Mouse (Mus musculus): ENCODE results near the gene Erc2. TPM values are rescaled to one million over a fixed set of nuclear protein-coding genes. Genes with fewer than 3 reads are reported as not detected.

Erc2 gene
- polyA plus RNA-seq, 1 experiment, result 0.90 TPM

GRCm38 (mm10) chr14:28328512-28328911 lies 706.3 kb downstream of the Erc2 start:
- Histone ChIP-seq H3ac (ENCODE audit: control insufficient read depth, insufficient read length, low read depth) (no peak overlapping the region), H3K36me3 (ENCODE audit: control insufficient read depth, insufficient read depth) (no peaks in the 10 kb centered on the region), H3K27me3 (ENCODE audit: control insufficient read depth, insufficient read depth, insufficient read length) (no peaks in the 10 kb centered on the region), H3K4me3 (ENCODE audit: insufficient read depth, poor library complexity, severe bottlenecking) (no peak overlapping the region), H3K79me3 (ENCODE audit: low read depth) (no peaks in the 10 kb centered on the region), H3K79me2 (ENCODE audit: control insufficient read depth, insufficient read depth) (no peaks in the 10 kb centered on the region)
- TF ChIP-seq MYOG (IDR thresholded peaks at IDR 0.05; ENCODE audit: control insufficient read depth, extremely low read depth, insufficient read length), result no peak
- no peak for TF ChIP-seq MYOD1 (IDR thresholded peaks at IDR 0.05; ENCODE audit: control insufficient read depth, insufficient read length, low read depth)
- no peak for TF ChIP-seq USF1 (IDR thresholded peaks at IDR 0.05; ENCODE audit: low read depth)

GRCm38 (mm10) chr14:28331108-28331507 lies 708.9 kb downstream of the Erc2 start:
- H3K27me3 ChIP-seq (ENCODE audit: control insufficient read depth, insufficient read depth, insufficient read length), result no peaks in the 10 kb centered on the region
- TF ChIP-seq MAX (IDR thresholded peaks at IDR 0.05) (no peak), CTCF (IDR thresholded peaks at IDR 0.05; ENCODE audit: control insufficient read depth, insufficient read depth, insufficient read length) (no peak), MYOG (IDR thresholded peaks at IDR 0.05; ENCODE audit: control insufficient read depth, extremely low read depth, insufficient read length) (no peak), FOSL1 (IDR thresholded peaks at IDR 0.05; ENCODE audit: insufficient read depth, low read length, poor library complexity, severe bottlenecking) (no peak), MYOD1 (IDR thresholded peaks at IDR 0.05; ENCODE audit: control insufficient read depth, insufficient read length, low read depth) (no peak), CEBPB (IDR thresholded peaks at IDR 0.05; ENCODE audit: low read depth) (no peak)
- no peak overlapping the region for H3K4me3 ChIP-seq (ENCODE audit: insufficient read depth, poor library complexity, severe bottlenecking)
- H3K36me3 ChIP-seq (ENCODE audit: control insufficient read depth, insufficient read depth), result no peaks in the 10 kb centered on the region
- H3K79me2 ChIP-seq (ENCODE audit: control insufficient read depth, insufficient read depth), result no peaks in the 10 kb centered on the region
- no peaks in the 10 kb centered on the region for H3K79me3 ChIP-seq (ENCODE audit: low read depth)
- no peak overlapping the region for H3ac ChIP-seq (ENCODE audit: control insufficient read depth, insufficient read length, low read depth)

GRCm38 (mm10) chr14:28332351-28332953 lies 710.2 kb downstream of the Erc2 start:
- H3K79me2 ChIP-seq (ENCODE audit: control insufficient read depth, insufficient read depth), result no peaks in the 10 kb centered on the region
- TF ChIP-seq MYOG (IDR thresholded peaks at IDR 0.05; ENCODE audit: control insufficient read depth, extremely low read depth, insufficient read length) (no peak), CEBPB (IDR thresholded peaks at IDR 0.05; ENCODE audit: low read depth) (no peak), MAX (IDR thresholded peaks at IDR 0.05) (no peak), MYOD1 (IDR thresholded peaks at IDR 0.05; ENCODE audit: control insufficient read depth, insufficient read length, low read depth) (no peak), USF1 (IDR thresholded peaks at IDR 0.05; ENCODE audit: low read depth) (no peak), CTCF (IDR thresholded peaks at IDR 0.05; ENCODE audit: control insufficient read depth, insufficient read depth, insufficient read length) (no peak), FOSL1 (IDR thresholded peaks at IDR 0.05; ENCODE audit: insufficient read depth, low read length, poor library complexity, severe bottlenecking) (no peak)
- no peaks in the 10 kb centered on the region for H3K36me3 ChIP-seq (ENCODE audit: control insufficient read depth, insufficient read depth)
- no peak overlapping the region for H3K4me3 ChIP-seq (ENCODE audit: insufficient read depth, poor library complexity, severe bottlenecking)
- no peaks in the 10 kb centered on the region for H3K27me3 ChIP-seq (ENCODE audit: control insufficient read depth, insufficient read depth, insufficient read length)
- no peak overlapping the region for H3ac ChIP-seq (ENCODE audit: control insufficient read depth, insufficient read length, low read depth)
- H3K79me3 ChIP-seq (ENCODE audit: low read depth), result no peaks in the 10 kb centered on the region

GRCm38 (mm10) chr14:28339146-28339545 lies 716.9 kb downstream of the Erc2 start:
- H3K36me3 ChIP-seq (ENCODE audit: control insufficient read depth, insufficient read depth), result no peaks in the 10 kb centered on the region

GRCm38 (mm10) chr14:28349129-28349528 lies 726.9 kb downstream of the Erc2 start:
- Histone ChIP-seq H3K27me3 (ENCODE audit: control insufficient read depth, insufficient read depth, insufficient read length) (no peaks in the 10 kb centered on the region), H3K4me3 (ENCODE audit: insufficient read depth, poor library complexity, severe bottlenecking) (no peak overlapping the region), H3K79me3 (ENCODE audit: low read depth) (no peaks in the 10 kb centered on the region), H3K79me2 (ENCODE audit: control insufficient read depth, insufficient read depth) (no peaks in the 10 kb centered on the region), H3ac (ENCODE audit: control insufficient read depth, insufficient read length, low read depth) (no peak overlapping the region), H3K36me3 (ENCODE audit: control insufficient read depth, insufficient read depth) (no peaks in the 10 kb centered on the region)
- TF ChIP-seq CEBPB (IDR thresholded peaks at IDR 0.05; ENCODE audit: low read depth) (no peak), MAX (IDR thresholded peaks at IDR 0.05) (no peak), USF1 (IDR thresholded peaks at IDR 0.05; ENCODE audit: low read depth) (no peak), CTCF (IDR thresholded peaks at IDR 0.05; ENCODE audit: control insufficient read depth, insufficient read depth, insufficient read length) (no peak), MYOG (IDR thresholded peaks at IDR 0.05; ENCODE audit: control insufficient read depth, extremely low read depth, insufficient read length) (no peak), MYOD1 (IDR thresholded peaks at IDR 0.05; ENCODE audit: control insufficient read depth, insufficient read length, low read depth) (no peak), FOSL1 (IDR thresholded peaks at IDR 0.05; ENCODE audit: insufficient read depth, low read length, poor library complexity, severe bottlenecking) (no peak)

More at GRCm38 (mm10) chr14:28339146-28339545, 716.9 kb downstream of the Erc2 start:
- no peaks in the 10 kb centered on the region for H3K79me2 ChIP-seq (ENCODE audit: control insufficient read depth, insufficient read depth)
- no peak for TF ChIP-seq MYOD1 (IDR thresholded peaks at IDR 0.05; ENCODE audit: control insufficient read depth, insufficient read length, low read depth)
- no peak for TF ChIP-seq CTCF (IDR thresholded peaks at IDR 0.05; ENCODE audit: control insufficient read depth, insufficient read depth, insufficient read length)
- no peak for TF ChIP-seq USF1 (IDR thresholded peaks at IDR 0.05; ENCODE audit: low read depth)
- no peak for TF ChIP-seq FOSL1 (IDR thresholded peaks at IDR 0.05; ENCODE audit: insufficient read depth, low read length, poor library complexity, severe bottlenecking)
- TF ChIP-seq MAX (IDR thresholded peaks at IDR 0.05), result no peak
- TF ChIP-seq CEBPB (IDR thresholded peaks at IDR 0.05; ENCODE audit: low read depth), result no peak
- TF ChIP-seq MYOG (IDR thresholded peaks at IDR 0.05; ENCODE audit: control insufficient read depth, extremely low read depth, insufficient read length), result no peak
- H3K27me3 ChIP-seq (ENCODE audit: control insufficient read depth, insufficient read depth, insufficient read length), result no peaks in the 10 kb centered on the region
- H3K4me3 ChIP-seq (ENCODE audit: insufficient read depth, poor library complexity, severe bottlenecking), result no peak overlapping the region
- H3ac ChIP-seq (ENCODE audit: control insufficient read depth, insufficient read length, low read depth), result no peak overlapping the region
- no peaks in the 10 kb centered on the region for H3K79me3 ChIP-seq (ENCODE audit: low read depth)

GRCm38 (mm10) chr14:28356031-28356430 lies 733.8 kb downstream of the Erc2 start:
- Histone ChIP-seq H3K79me3 (ENCODE audit: low read depth) (no peaks in the 10 kb centered on the region), H3K4me3 (ENCODE audit: insufficient read depth, poor library complexity, severe bottlenecking) (no peak overlapping the region), H3K36me3 (ENCODE audit: control insufficient read depth, insufficient read depth) (no peaks in the 10 kb centered on the region), H3ac (ENCODE audit: control insufficient read depth, insufficient read length, low read depth) (no peak overlapping the region), H3K79me2 (ENCODE audit: control insufficient read depth, insufficient read depth) (no peaks in the 10 kb centered on the region), H3K27me3 (ENCODE audit: control insufficient read depth, insufficient read depth, insufficient read length) (no peaks in the 10 kb centered on the region)
- no peak for TF ChIP-seq MYOD1 (IDR thresholded peaks at IDR 0.05; ENCODE audit: control insufficient read depth, insufficient read length, low read depth)
- TF ChIP-seq MAX (IDR thresholded peaks at IDR 0.05), result no peak
- TF ChIP-seq FOSL1 (IDR thresholded peaks at IDR 0.05; ENCODE audit: insufficient read depth, low read length, poor library complexity, severe bottlenecking), result no peak
- no peak for TF ChIP-seq USF1 (IDR thresholded peaks at IDR 0.05; ENCODE audit: low read depth)
- TF ChIP-seq CTCF (IDR thresholded peaks at IDR 0.05; ENCODE audit: control insufficient read depth, insufficient read depth, insufficient read length), result no peak
- no peak for TF ChIP-seq MYOG (IDR thresholded peaks at IDR 0.05; ENCODE audit: control insufficient read depth, extremely low read depth, insufficient read length)
- no peak for TF ChIP-seq CEBPB (IDR thresholded peaks at IDR 0.05; ENCODE audit: low read depth)
